Mouse (Mus musculus): ENCODE measurements at regions not wholly inside any gene's neighbourhood (a gene's known extent, or its start where the extent isn't known, plus 50 kb on each side); places are given as distances from the start of the nearest gene placed in this dataset.
A peak's percentile ranks its signal among the peaks of the same experiment; 100 is the strongest.

- H3K27ac ChIP-seq (replicated peaks; ENCODE audit: low read depth, low read length): peak overlapping the region; percentile 3
- DNase-seq (peak; percentile 37), ATAC-seq (ENCODE audit: low FRiP score, low TSS enrichment) (no peak; the same call in 1 of the 2 replicates)
- no peak overlapping the region for H3K9ac ChIP-seq (replicated peaks; ENCODE audit: low read length)
- H3K4me2 ChIP-seq (ENCODE audit: low read length): no peak overlapping the region
- 46% methylated on average over 6 of the region's 6 CpGs for WGBS
- H3K9me3 ChIP-seq (ENCODE audit: control insufficient read depth, low read length): no peaks in the 10 kb centered on the region
- no peaks in the 10 kb centered on the region for H3K27me3 ChIP-seq (ENCODE audit: control insufficient read depth, insufficient read depth, low read length)
- H3K36me3 ChIP-seq (ENCODE audit: control insufficient read depth, insufficient read depth, low read length): no peaks in the 10 kb centered on the region
- H3K4me1 ChIP-seq (ENCODE audit: control insufficient read depth, insufficient read depth, low read length): no peaks in the 10 kb centered on the region
- no peak overlapping the region for H3K4me3 ChIP-seq (replicated peaks; ENCODE audit: low read depth, low read length)
These were observed 663.3 kb downstream of the Fgf12 start for GRCm38 (mm10) chr16:28089489-28090134.

DNA sequence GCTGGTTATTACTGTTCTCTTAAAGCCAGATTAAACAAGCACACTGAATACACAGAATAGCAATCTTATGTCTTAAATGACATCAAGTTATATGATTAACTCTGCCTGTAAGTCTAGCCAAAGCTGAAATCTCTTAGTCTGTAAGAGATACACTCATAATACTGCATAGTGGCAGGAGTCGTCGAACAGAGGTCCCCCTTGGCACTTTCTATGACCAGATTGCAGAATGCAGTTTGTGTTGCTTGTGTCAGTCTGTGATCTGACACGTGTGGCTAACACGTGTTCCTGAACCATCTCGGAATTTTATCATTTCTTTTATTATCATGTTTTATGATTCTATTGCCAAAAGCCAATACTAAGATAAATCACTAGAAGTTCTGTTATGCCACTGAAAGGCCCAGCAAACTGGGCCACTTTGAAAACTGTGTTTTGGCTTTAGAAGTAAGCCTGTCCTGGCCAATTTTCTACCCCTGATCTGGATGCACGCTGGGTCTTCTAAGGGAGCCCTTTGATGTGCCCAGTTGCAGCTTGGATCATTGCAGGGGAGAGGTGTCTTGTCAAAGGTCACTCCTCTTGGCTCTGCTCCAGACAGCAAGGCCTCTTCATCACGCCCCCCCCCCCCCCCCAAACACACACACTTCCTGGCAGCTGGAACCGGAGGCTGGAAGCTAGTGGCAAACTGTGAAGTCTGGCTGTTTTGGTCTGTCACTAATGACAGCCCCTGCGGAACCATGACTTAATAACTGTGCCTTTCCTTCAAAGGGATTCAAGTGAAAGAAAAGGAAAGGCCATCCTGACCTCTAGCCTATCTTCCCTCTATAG, 648.4 kb downstream of the Fgf12 start:
- DNase-seq: peak; percentile 49
- H3K9me3 ChIP-seq (ENCODE audit: control insufficient read depth, low read length): no peaks in the 10 kb centered on the region
- H3K4me2 ChIP-seq (ENCODE audit: low read length): no peak overlapping the region
- no peak overlapping the region for H3K4me3 ChIP-seq (replicated peaks; ENCODE audit: low read depth, low read length)
- no peak overlapping the region for H3K27ac ChIP-seq (replicated peaks; ENCODE audit: low read depth, low read length)
- WGBS: 26% methylated on average over 9 of the region's 9 CpGs
- H3K27me3 ChIP-seq (ENCODE audit: control insufficient read depth, insufficient read depth, low read length): no peaks in the 10 kb centered on the region
- ATAC-seq (ENCODE audit: low FRiP score, low TSS enrichment): peak; percentile 46; the same call in 1 of the 2 replicates
- no peak overlapping the region for H3K9ac ChIP-seq (replicated peaks; ENCODE audit: low read length)
- H3K4me1 ChIP-seq (ENCODE audit: control insufficient read depth, insufficient read depth, low read length): peaks cover 12% of the 10 kb centered on the region
- H3K36me3 ChIP-seq (ENCODE audit: control insufficient read depth, insufficient read depth, low read length): no peaks in the 10 kb centered on the region

DNA sequence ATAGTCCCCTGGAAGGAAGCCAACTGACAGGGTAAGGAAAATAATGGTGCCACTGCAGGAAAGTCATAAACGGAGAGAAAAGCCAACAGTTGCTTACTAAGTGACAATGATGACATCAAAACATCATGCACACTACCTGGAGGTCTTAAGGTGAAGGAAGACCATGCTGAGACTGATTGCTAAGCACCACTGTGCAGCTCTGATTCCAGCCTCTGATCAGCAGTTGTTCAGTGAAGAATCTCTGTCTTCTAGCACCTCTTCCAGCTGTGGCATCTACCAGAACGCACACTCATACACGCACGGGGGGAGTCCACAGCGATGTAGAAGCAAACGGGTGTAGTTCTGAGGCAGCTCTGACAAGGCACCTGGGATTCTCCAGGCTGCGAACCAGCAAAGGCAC, 647.8 kb downstream of the Fgf12 start:
- H3K9ac ChIP-seq (replicated peaks; ENCODE audit: low read length): no peak overlapping the region
- H3K4me1 ChIP-seq (ENCODE audit: control insufficient read depth, insufficient read depth, low read length): peaks cover 12% of the 10 kb centered on the region
- no peaks in the 10 kb centered on the region for H3K36me3 ChIP-seq (ENCODE audit: control insufficient read depth, insufficient read depth, low read length)
- peak overlapping the region; percentile 47; the same call in 1 of the 2 replicates for H3K27ac ChIP-seq (replicated peaks; ENCODE audit: low read depth, low read length)
- peak; percentile 9 for DNase-seq
- H3K4me2 ChIP-seq (ENCODE audit: low read length): no peak overlapping the region
- H3K27me3 ChIP-seq (ENCODE audit: control insufficient read depth, insufficient read depth, low read length): no peaks in the 10 kb centered on the region
- 49% methylated on average over 7 of the region's 7 CpGs for WGBS
- no peak overlapping the region for H3K4me3 ChIP-seq (replicated peaks; ENCODE audit: low read depth, low read length)
- no peaks in the 10 kb centered on the region for H3K9me3 ChIP-seq (ENCODE audit: control insufficient read depth, low read length)
- peak; percentile 12; the same call in 1 of the 2 replicates for ATAC-seq (ENCODE audit: low FRiP score, low TSS enrichment)

DNA sequence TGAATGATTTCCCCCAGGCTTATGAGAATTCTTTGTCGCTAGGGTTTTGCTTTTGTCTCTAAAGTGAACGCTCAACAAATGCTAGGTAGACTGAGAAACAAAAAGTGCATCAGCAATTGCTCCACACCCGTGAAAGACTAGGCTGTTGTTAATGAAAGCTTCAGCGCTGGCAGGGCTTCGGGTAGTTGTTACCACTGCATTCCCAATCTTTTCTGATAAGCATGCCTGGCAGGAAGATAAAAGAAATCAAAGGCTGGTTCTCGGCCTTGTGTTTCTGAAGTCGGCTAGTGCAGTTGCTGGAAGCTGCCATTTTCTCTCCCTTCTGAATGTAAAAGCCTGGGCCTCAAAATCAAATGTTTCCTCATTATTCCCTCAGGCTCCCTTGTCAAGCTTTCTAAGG, 647.0 kb downstream of the Fgf12 start:
- 0 out of 2 replicates have a peak overlapping the region, but pooled peaks have one; percentile 32 for H3K27ac ChIP-seq (replicated peaks; ENCODE audit: low read depth, low read length)
- H3K4me2 ChIP-seq (ENCODE audit: low read length): no peak overlapping the region
- H3K9me3 ChIP-seq (ENCODE audit: control insufficient read depth, low read length): no peaks in the 10 kb centered on the region
- DNase-seq (peak; percentile 65), ATAC-seq (ENCODE audit: low FRiP score, low TSS enrichment) (no peak; the same call in 1 of the 2 replicates)
- H3K36me3 ChIP-seq (ENCODE audit: control insufficient read depth, insufficient read depth, low read length): no peaks in the 10 kb centered on the region
- no peaks in the 10 kb centered on the region for H3K27me3 ChIP-seq (ENCODE audit: control insufficient read depth, insufficient read depth, low read length)
- no peak overlapping the region for H3K4me3 ChIP-seq (replicated peaks; ENCODE audit: low read depth, low read length)
- H3K4me1 ChIP-seq (ENCODE audit: control insufficient read depth, insufficient read depth, low read length): peaks cover 12% of the 10 kb centered on the region
- WGBS: 14% methylated on average over 7 of the region's 7 CpGs
- H3K9ac ChIP-seq (replicated peaks; ENCODE audit: low read length): no peak overlapping the region

DNA sequence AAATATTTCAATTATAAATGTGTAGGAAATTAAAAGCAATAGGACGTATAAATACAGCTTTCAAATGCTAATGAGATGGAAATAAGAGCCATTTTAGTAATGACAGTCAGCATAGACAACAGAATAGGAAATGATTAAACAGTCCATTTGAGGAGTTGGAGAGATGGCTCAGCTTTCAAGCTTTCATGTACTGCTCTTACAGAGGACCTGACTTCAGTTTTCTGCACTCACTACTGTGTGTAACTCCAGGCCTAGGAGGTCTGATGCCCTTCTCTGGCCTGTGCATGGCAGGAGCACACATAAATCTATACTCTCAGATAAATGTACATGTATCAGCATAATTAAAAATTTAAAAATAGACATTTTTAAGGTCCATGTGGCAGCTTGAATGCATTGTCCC, 643.1 kb downstream of the Fgf12 start:
- H3K27ac ChIP-seq (replicated peaks; ENCODE audit: low read depth, low read length): no peak overlapping the region
- peaks cover 12% of the 10 kb centered on the region for H3K4me1 ChIP-seq (ENCODE audit: control insufficient read depth, insufficient read depth, low read length)
- DNase-seq: no peak
- no peaks in the 10 kb centered on the region for H3K27me3 ChIP-seq (ENCODE audit: control insufficient read depth, insufficient read depth, low read length)
- ATAC-seq (ENCODE audit: low FRiP score, low TSS enrichment): no peak
- peaks cover 5% of the 10 kb centered on the region; the same call in 1 of the 2 replicates for H3K9me3 ChIP-seq (ENCODE audit: control insufficient read depth, low read length)
- no peaks in the 10 kb centered on the region for H3K36me3 ChIP-seq (ENCODE audit: control insufficient read depth, insufficient read depth, low read length)
- WGBS: 44% methylated on average over 1 of the region's 1 CpGs
- no peak overlapping the region for H3K9ac ChIP-seq (replicated peaks; ENCODE audit: low read length)
- H3K4me3 ChIP-seq (replicated peaks; ENCODE audit: low read depth, low read length): no peak overlapping the region
- no peak overlapping the region for H3K4me2 ChIP-seq (ENCODE audit: low read length)

Data from midbrain, embryonic 14.5 days (tissue).